Mouse (Mus musculus) small intestine, adult 2 months (tissue): ENCODE data around the gene Ufm1.

Experiments used
- CTCF ChIP-seq: fragments of 200-500 bp; IDR thresholded peaks from 2 replicates; pipeline ENCODE4 v1.5.1; 2012; ENCODE audit warnings: low read depth, mild to moderate bottlenecking, control low read depth, inconsistent platforms, low read length, moderate library complexity, mixed read lengths; ENCODE audit not compliant: insufficient replicate concordance, insufficient read length; ENCODE audit errors: extremely low read depth
- POLR2A ChIP-seq: fragments of 200-500 bp; IDR thresholded peaks from 2 replicates; pipeline ENCODE4 v1.6.1; 2012; ENCODE audit warnings: low read depth, mild to moderate bottlenecking, control low read depth, inconsistent platforms, low read length, moderate library complexity

DNA sequence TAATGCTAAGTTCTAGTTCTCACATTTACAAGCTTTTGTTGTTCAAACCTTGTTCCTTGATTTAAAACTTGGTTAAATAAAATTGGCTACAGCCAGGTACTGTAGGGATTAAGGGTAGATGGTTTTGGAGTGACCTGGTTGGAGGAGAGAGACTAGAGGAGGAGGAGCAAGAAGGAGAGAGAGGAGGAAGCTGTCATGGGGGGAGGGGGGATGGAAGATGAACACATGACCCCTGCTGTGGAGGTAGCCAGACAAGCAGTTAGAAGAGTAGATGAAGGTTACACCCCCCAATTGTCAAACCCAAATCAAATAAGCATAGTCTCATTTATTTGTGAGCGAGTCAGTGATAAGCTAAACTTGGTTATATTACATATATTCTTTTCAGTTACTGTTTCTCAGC, 8.0 kb upstream of the Ufm1 start:
- TF ChIP-seq POLR2A (no peak), CTCF (no peak)
